Comparison of ENCODE assay signal across 22 mouse cellular contexts in the genomic region with DNA sequence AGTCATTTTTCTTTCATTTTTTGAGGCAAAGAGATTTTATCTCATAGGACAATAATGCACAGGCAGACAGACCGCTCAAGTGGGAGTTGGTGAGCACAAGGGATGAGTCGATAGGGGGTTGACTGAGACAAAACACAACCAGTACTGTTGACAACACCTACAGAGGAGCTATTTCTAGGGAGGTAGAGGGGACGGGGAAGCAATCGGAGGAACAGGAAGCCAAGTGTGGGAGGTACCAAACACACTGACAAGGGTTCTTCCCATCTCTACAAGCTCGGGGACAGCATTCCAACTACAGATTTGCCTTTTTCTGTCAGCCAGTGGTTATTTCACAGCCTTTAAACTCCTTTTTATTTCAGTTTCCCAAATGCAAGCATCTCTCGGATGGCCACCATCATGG.
A peak's percentile ranks its signal among the peaks of the same experiment; 100 is the strongest.
DNase-seq lines count a peak whose midpoint lies in the region; TF ChIP-seq lines count a peak whose summit lies in the region.
"Had no signal": no experiment of that assay in that cellular context is flagged by ENCODE, and none has a peak within 500 bp of the region (broad histone marks: within the 10 kb centered on the region; RNA-seq: fewer than 3 reads in every experiment).

No protein-coding gene starts in this region.

- DNase-seq in left cerebral cortex, adult 11 months (ENCODE audit: low spot score) = peak; percentile 53
- no peak for DNase-seq in left cerebral cortex, postnatal 4 days
- peak; percentile 50 to 78 for DNase-seq in layer of hippocampus, adult 2 months (ENCODE audit: low spot score in 2 of 2)
- peak; percentile 86 for DNase-seq in layer of hippocampus, adult 9-11 months
- peak; percentile 39 to 70 for DNase-seq in left cerebral cortex, postnatal 36 days (ENCODE audit: low spot score in 2 of 2)
- DNase-seq in neural tube, embryonic 10.5 days (ENCODE audit: extremely low spot score, low spot score) = no peak
- no peak for DNase-seq in Muller cell, postnatal 12 days (ENCODE audit: inconsistent ontology term)
- DNase-seq: adrenal gland, adult 8-10 months; cerebellum, adult 2 months; cerebellum, postnatal 25 days; gastrocnemius, postnatal 36 days; kidney, adult 2 months; liver, postnatal 0 days; thymus, adult 2 months; thymus, postnatal 4 days had no signal

- no peak overlapping the region for H3K4me3 ChIP-seq in layer of hippocampus, adult 2 months
- H3K4me3 ChIP-seq: embryonic facial prominence, embryonic 12.5 days; hindbrain, embryonic 15.5 days; limb, embryonic 12.5 days; midbrain, embryonic 15.5 days; myocyte had no signal

- peak overlapping the region; percentile 83 for H3K27ac ChIP-seq in layer of hippocampus, adult 2 months
- H3K27ac ChIP-seq: embryonic facial prominence, embryonic 12.5 days; hindbrain, embryonic 15.5 days; kidney, postnatal 0 days; limb, embryonic 12.5 days; macrophage; midbrain, embryonic 15.5 days had no signal

- TF ChIP-seq CTCF in layer of hippocampus, adult 2 months (conservative IDR thresholded peaks at IDR 0.05) = no peak

- intact Hi-C loops in left cerebral cortex, postnatal 4 days (cut with DNase I) = no loop called here
- intact Hi-C loops in left cerebral cortex, postnatal 36 days (cut with DNase I) = loop anchor here (5.0 kb wide), 1 partner anchor 86 kb away; a partner anchor contains a TSS

Comparison
In these comparisons a context has a peak if more than half of its experiments do, and no peak if none do; other contexts are left out.
1. DNase-seq: peak in left cerebral cortex, adult 11 months (single experiment), layer of hippocampus, adult 2 months (2 of 2), layer of hippocampus, adult 9-11 months (single experiment) and left cerebral cortex, postnatal 36 days (2 of 2); none in left cerebral cortex, postnatal 4 days (single experiment), neural tube, embryonic 10.5 days (single experiment) and Muller cell, postnatal 12 days (single experiment).